Mouse (Mus musculus): ENCODE data around the gene Lrrc1.

Lrrc1 gene

GRCm38 (mm10) chr9:77543351-77544321, 1.0 kb downstream of the Lrrc1 start:
- peak; percentile 75 for DNase-seq (ENCODE audit: low spot score)

- DNase-seq (ENCODE audit: low spot score) = no peak
Observed at GRCm38 (mm10) chr9:77541556-77541955, 3.1 kb downstream of the Lrrc1 start.

- DNase-seq (ENCODE audit: low spot score) = no peak
Observed at GRCm38 (mm10) chr9:77539232-77539631, 5.4 kb downstream of the Lrrc1 start.

GRCm38 (mm10) chr9:77537357-77537756, 7.3 kb downstream of the Lrrc1 start:
- DNase-seq (ENCODE audit: low spot score) = no peak

- peak; percentile 67 for DNase-seq (ENCODE audit: low spot score)
Observed at GRCm38 (mm10) chr9:77536832-77537231, 7.8 kb downstream of the Lrrc1 start.

- no peak for DNase-seq (ENCODE audit: low spot score)
Observed at GRCm38 (mm10) chr9:77536286-77536685, 8.4 kb downstream of the Lrrc1 start.

- no peak for DNase-seq (ENCODE audit: low spot score)
Observed at GRCm38 (mm10) chr9:77535021-77535744, 9.5 kb downstream of the Lrrc1 start.

GRCm38 (mm10) chr9:77528379-77529041, 16.2 kb downstream of the Lrrc1 start:
- DNase-seq (ENCODE audit: low spot score) = no peak

- DNase-seq (ENCODE audit: low spot score) = no peak
Observed at GRCm38 (mm10) chr9:77527170-77527569, 17.5 kb downstream of the Lrrc1 start.

- no peak for DNase-seq (ENCODE audit: low spot score)
Observed at GRCm38 (mm10) chr9:77526715-77527114, 18.0 kb downstream of the Lrrc1 start.

- DNase-seq (ENCODE audit: low spot score) = no peak
Observed at GRCm38 (mm10) chr9:77525595-77526295, 18.9 kb downstream of the Lrrc1 start.

GRCm38 (mm10) chr9:77523793-77524192, 20.9 kb downstream of the Lrrc1 start:
- no peak for DNase-seq (ENCODE audit: low spot score)

GRCm38 (mm10) chr9:77522476-77522875, 22.2 kb downstream of the Lrrc1 start:
- no peak for DNase-seq (ENCODE audit: low spot score)

- DNase-seq (ENCODE audit: low spot score) = no peak
Observed at GRCm38 (mm10) chr9:77519198-77519597, 25.5 kb downstream of the Lrrc1 start.

GRCm38 (mm10) chr9:77516782-77517364, 27.8 kb downstream of the Lrrc1 start:
- no peak for DNase-seq (ENCODE audit: low spot score)

- no peak for DNase-seq (ENCODE audit: low spot score)
Observed at GRCm38 (mm10) chr9:77513892-77514291, 30.8 kb downstream of the Lrrc1 start.

- no peak for DNase-seq (ENCODE audit: low spot score)
Observed at GRCm38 (mm10) chr9:77512220-77512619, 32.5 kb downstream of the Lrrc1 start.

- no peak for DNase-seq (ENCODE audit: low spot score)
Observed at GRCm38 (mm10) chr9:77510574-77510973, 34.1 kb downstream of the Lrrc1 start.

- no peak for DNase-seq (ENCODE audit: low spot score)
Observed at GRCm38 (mm10) chr9:77507743-77508394, 36.8 kb downstream of the Lrrc1 start.

GRCm38 (mm10) chr9:77502548-77503438, 41.9 kb downstream of the Lrrc1 start:
- no peak for DNase-seq (ENCODE audit: low spot score)
